Mouse (Mus musculus): ENCODE measurements at regions not wholly inside any gene's neighbourhood (a gene's known extent, or its start where the extent isn't known, plus 50 kb on each side); places are given as distances from the start of the nearest gene placed in this dataset.

DNA sequence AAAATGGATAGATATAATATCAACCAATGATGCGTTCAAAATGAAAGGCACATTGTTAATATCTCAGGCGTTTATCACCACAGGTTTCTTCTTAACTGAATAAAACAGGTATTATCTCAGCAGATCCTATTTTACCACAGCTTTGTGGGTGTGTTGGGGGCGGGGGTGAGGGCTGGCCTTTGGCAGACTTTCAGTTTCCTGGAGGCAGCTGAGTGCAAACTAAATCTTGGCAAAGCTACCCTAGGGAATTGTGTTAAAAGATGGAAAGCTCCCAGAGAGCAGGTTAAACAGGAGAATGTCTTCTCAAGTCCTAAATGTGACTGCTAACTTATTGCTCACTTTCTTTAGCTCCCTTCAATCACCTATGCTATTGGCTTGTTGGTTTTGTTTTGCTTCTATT, 223.8 kb downstream of the Kdm4c start:
- DNase-seq (ENCODE audit: low read depth, low spot score) = peak; percentile 15

DNA sequence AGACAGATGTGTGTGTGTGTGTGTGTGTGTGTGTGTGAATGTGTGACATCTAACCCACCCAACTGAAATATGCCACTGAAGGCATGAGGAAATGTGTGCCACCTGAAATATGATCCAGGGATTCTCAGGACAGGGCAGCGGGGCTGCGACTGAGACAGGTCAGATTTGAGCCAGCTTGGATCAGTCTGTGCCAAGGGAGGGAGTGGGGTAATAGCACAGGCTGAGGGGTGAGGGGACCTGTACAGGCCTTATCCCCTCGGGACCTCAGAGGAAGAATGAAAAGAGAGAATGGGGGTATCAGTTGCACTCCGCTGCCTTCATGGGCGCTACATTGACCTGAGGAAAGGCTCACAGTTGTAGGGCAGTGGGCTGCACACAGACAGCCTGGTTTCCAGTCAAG, 270.2 kb downstream of the Kdm4c start:
- no peak for DNase-seq (ENCODE audit: low read depth, low spot score)

GRCm38 (mm10) chr4:74553888-74554287, 311.6 kb downstream of the Kdm4c start:
- no peak for DNase-seq (ENCODE audit: low read depth, low spot score)

- DNase-seq (ENCODE audit: low read depth, low spot score) = peak; percentile 18
These were observed 321.3 kb downstream of the Kdm4c start for GRCm38 (mm10) chr4:74563565-74563964.

DNA sequence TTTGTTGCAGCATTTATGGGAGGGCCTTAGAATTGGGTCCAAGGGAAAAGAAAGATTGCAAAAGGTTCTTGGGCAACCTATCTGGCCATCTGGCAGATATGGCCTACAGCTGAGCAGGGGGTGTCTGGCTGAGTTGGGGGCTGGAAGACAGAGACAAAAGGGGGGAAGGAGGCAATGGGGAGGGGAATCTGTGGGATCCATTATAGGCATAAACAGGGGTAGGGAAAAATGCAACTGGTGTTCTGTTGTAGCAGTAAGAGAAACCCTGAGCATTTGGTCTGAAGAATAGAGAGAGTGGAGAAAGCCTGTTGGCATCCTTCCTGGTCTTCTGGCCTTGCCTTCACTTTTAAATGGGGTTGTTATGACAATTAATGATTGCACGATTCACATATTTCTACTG, 344.1 kb downstream of the Kdm4c start:
- DNase-seq (ENCODE audit: low read depth, low spot score) = no peak

GRCm38 (mm10) chr4:74587125-74587524, 344.8 kb downstream of the Kdm4c start:
- DNase-seq (ENCODE audit: low read depth, low spot score) = peak; percentile 18

- DNase-seq (ENCODE audit: low read depth, low spot score) = no peak
These were observed 346.5 kb downstream of the Kdm4c start for GRCm38 (mm10) chr4:74588761-74589160.

GRCm38 (mm10) chr4:74613032-74613431, 370.7 kb downstream of the Kdm4c start:
- no peak for DNase-seq (ENCODE audit: low read depth, low spot score)
